Mouse (Mus musculus): ENCODE data around the gene Smim20. TPM values are rescaled to one million over a fixed set of nuclear protein-coding genes. Genes with fewer than 3 reads are reported as not detected.

The Smim20 gene
- total RNA-seq, 2 experiments from 2014 or later: 25.7 to 27.6 TPM

- no peak for DNase-seq
- intact Hi-C loops (cut with DNase I): no loop called here
These were observed 1.1 kb upstream of the Smim20 start for GRCm38 (mm10) chr5:53265740-53266139.

- intact Hi-C loops (cut with DNase I): no loop called here
- no peak for DNase-seq
These were observed 702 bp upstream of the Smim20 start for GRCm38 (mm10) chr5:53266181-53266580.

- intact Hi-C loops (cut with DNase I): no loop called here
- peak; percentile 62 for DNase-seq
These were observed 1.3 kb downstream of the Smim20 start for GRCm38 (mm10) chr5:53268095-53268692.

- intact Hi-C loops (cut with DNase I): loop anchor here (10.0 kb wide), 1 partner anchor 55 kb away; no protein-coding TSS in a partner anchor
- no peak for DNase-seq
These were observed 2.9 kb downstream of the Smim20 start for GRCm38 (mm10) chr5:53269799-53270198.

- DNase-seq: no peak
- intact Hi-C loops (cut with DNase I): loop anchor here (10.0 kb wide), 1 partner anchor 54 kb away; no protein-coding TSS in a partner anchor
These were observed 4.2 kb downstream of the Smim20 start for GRCm38 (mm10) chr5:53270947-53271711.

- DNase-seq: no peak
- intact Hi-C loops (cut with DNase I): loop anchor here (10.0 kb wide), 1 partner anchor 52 kb away; no protein-coding TSS in a partner anchor
These were observed 5.7 kb downstream of the Smim20 start for GRCm38 (mm10) chr5:53272626-53273025.

- peak; percentile 17 for DNase-seq
- intact Hi-C loops (cut with DNase I): loop anchor here (10.0 kb wide), 1 partner anchor 51 kb away; no protein-coding TSS in a partner anchor
These were observed 7.0 kb downstream of the Smim20 start for GRCm38 (mm10) chr5:53273699-53274430.

GRCm38 (mm10) chr5:53274811-53275355 lies 8.0 kb downstream of the Smim20 start:
- peak; percentile 49 for DNase-seq
- intact Hi-C loops (cut with DNase I): loop anchor here (10.0 kb wide), 1 partner anchor 50 kb away; no protein-coding TSS in a partner anchor

- peak; percentile 40 for DNase-seq
- intact Hi-C loops (cut with DNase I): loop anchor here (10.0 kb wide), 1 partner anchor 49 kb away; no protein-coding TSS in a partner anchor
These were observed 8.5 kb downstream of the Smim20 start for GRCm38 (mm10) chr5:53275376-53275775.

- intact Hi-C loops (cut with DNase I): loop anchor here (10.0 kb wide), 1 partner anchor 48 kb away; no protein-coding TSS in a partner anchor
- no peak for DNase-seq
These were observed 9.7 kb downstream of the Smim20 start for GRCm38 (mm10) chr5:53276470-53277022.

GRCm38 (mm10) chr5:53277716-53278263 lies 10.9 kb downstream of the Smim20 start:
- intact Hi-C loops (cut with DNase I): loop anchor here (10.0 kb wide), 1 partner anchor 47 kb away; no protein-coding TSS in a partner anchor

GRCm38 (mm10) chr5:53279216-53279813 lies 12.4 kb downstream of the Smim20 start:
- intact Hi-C loops (cut with DNase I): loop anchor here (10.0 kb wide), 1 partner anchor 45 kb away; no protein-coding TSS in a partner anchor
- DNase-seq: no peak

More at GRCm38 (mm10) chr5:53277716-53278263, 10.9 kb downstream of the Smim20 start:
- peak; percentile 48 for DNase-seq

- no peak for DNase-seq
- intact Hi-C loops (cut with DNase I): no loop called here
These were observed 15.6 kb downstream of the Smim20 start for GRCm38 (mm10) chr5:53282487-53282886.

- no peak for DNase-seq
These were observed 19.5 kb downstream of the Smim20 start for GRCm38 (mm10) chr5:53286406-53286805.

GRCm38 (mm10) chr5:53289438-53289837 lies 22.6 kb downstream of the Smim20 start:
- intact Hi-C loops (cut with DNase I): no loop called here
- DNase-seq: peak; percentile 14

More at GRCm38 (mm10) chr5:53286406-53286805, 19.5 kb downstream of the Smim20 start:
- intact Hi-C loops (cut with DNase I): no loop called here

- intact Hi-C loops (cut with DNase I): no loop called here
- no peak for DNase-seq
These were observed 27.7 kb downstream of the Smim20 start for GRCm38 (mm10) chr5:53294627-53295026.

- no peak for DNase-seq
- intact Hi-C loops (cut with DNase I): no loop called here
These were observed 30.1 kb downstream of the Smim20 start for GRCm38 (mm10) chr5:53296961-53297360.

GRCm38 (mm10) chr5:53301496-53301895 lies 34.6 kb downstream of the Smim20 start:
- intact Hi-C loops (cut with DNase I): no loop called here
- peak; percentile 81 for DNase-seq

- peak; percentile 17 for DNase-seq
- intact Hi-C loops (cut with DNase I): no loop called here
These were observed 36.2 kb downstream of the Smim20 start for GRCm38 (mm10) chr5:53302895-53303670.

Measured in left cerebral cortex, postnatal 4 days (tissue).